Mouse (Mus musculus) heart, embryonic 15.5 days (tissue): ENCODE measurements around the gene Plbd1. TPM values are rescaled to one million over a fixed set of nuclear protein-coding genes. Genes with fewer than 3 reads are reported as not detected.
A peak's percentile ranks its signal among the peaks of the same experiment; 100 is the strongest.

Experiments
- ATAC-seq: fragments of 200-750 bp; cut with Nextera tagmentation; replicated peaks from 2 replicates; pipeline ENCODE4 v1.8.0; 2017; ENCODE audit warnings: low read depth, moderate TSS enrichment; ENCODE audit not compliant: insufficient number of reproducible peaks, insufficient read depth, low FRiP score
- H3K27ac ChIP-seq: fragments of 300-500 bp; sonication (generic); 2 replicates; pipeline ENCODE4 v1.5.1; 2015; ENCODE audit warnings: mild to moderate bottlenecking, inconsistent platforms
- H3K27me3 ChIP-seq: fragments of 300-500 bp; sonication (generic); 2 replicates; pipeline ENCODE4 v1.6.1; 2015; ENCODE audit warnings: inconsistent platforms
- H3K36me3 ChIP-seq: fragments of 300-500 bp; sonication (generic); 2 replicates; pipeline ENCODE4 v1.6.1; 2015; ENCODE audit warnings: mild to moderate bottlenecking, inconsistent platforms
- H3K4me1 ChIP-seq: fragments of 300-500 bp; sonication (generic); replicated peaks from 2 replicates; pipeline ENCODE4 v1.6.1; 2015; ENCODE audit warnings: inconsistent platforms
- H3K4me2 ChIP-seq: fragments of 300-500 bp; sonication (generic); 2 replicates; pipeline ENCODE4 v1.6.1; 2015; ENCODE audit warnings: inconsistent platforms, mild to moderate bottlenecking, moderate library complexity
- H3K4me3 ChIP-seq: fragments of 300-500 bp; sonication (generic); 2 replicates; pipeline ENCODE4 v1.5.1; 2015; ENCODE audit warnings: mild to moderate bottlenecking, inconsistent platforms
- H3K9ac ChIP-seq: fragments of 300-500 bp; sonication (generic); 2 replicates; pipeline ENCODE4 v1.6.1; 2015; ENCODE audit warnings: mild to moderate bottlenecking, inconsistent platforms
- H3K9me3 ChIP-seq: fragments of 300-500 bp; sonication (generic); replicated peaks from 2 replicates; pipeline ENCODE4 v1.6.1; 2016; ENCODE audit warnings: inconsistent platforms
- WGBS: fragments of 180-500 bp; shearing (Covaris S2); methylation state at CpG from one replicate; pipeline ENCODE4 v1.1.7; 2015; ENCODE audit warnings: mixed read lengths; 5-methylcytosine and 5-hydroxymethylcytosine counted together
- polyA plus RNA-seq: library from polyadenylated mRNA; unstranded; fragments of >200 nt; fragmentation: Nextera tagmentation; extraction: Ambion mirVana; gene quantifications from 2 replicates; pipeline ENCODE4 v1.2.1, GENCODE M21; 2015

Gene Plbd1
- polyA plus RNA-seq, 1 experiment from 2014 or later: 4.8 TPM

DNA sequence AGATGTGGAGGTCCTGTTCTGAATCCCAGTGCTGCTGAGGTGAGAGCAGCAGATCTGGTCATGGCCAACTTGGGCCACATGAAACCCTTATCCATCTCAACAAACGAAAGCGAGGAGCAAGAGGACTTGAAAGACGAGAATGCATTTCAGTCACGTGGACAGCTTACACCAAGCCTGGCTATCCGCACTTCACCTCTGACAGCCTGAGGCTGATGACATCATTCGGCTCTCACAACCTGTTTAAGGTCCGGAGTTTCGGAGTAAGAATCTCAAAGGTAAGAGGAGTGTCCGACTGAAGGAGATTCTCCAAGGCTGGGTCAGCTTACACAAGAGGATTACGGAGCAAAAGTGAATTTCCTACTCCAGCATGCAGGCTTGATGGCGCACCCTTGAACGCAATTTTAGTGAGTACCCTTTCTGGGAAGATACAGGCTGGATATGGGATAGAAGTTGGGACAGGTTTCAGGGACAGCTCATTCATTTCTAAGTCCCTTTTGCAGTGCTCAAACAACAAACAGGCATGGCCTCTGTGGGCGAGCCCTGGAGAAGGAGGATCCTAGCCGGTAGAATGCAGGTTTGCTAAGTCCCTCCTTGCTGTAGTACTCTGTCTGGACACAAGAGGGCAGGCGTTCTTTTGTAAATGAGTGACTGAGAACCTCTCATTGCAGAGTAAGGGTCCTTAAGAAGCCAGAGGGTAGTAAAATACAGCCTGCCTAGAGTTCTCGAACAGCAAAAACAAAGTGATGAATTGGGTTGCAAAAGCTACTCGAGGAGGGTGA is 41.2 kb downstream of the Plbd1 start:
- Histone ChIP-seq H3K9ac (no peak overlapping the region), H3K9me3 (no peaks in the 10 kb centered on the region), H3K4me3 (peak overlapping the region; percentile 17), H3K4me1 (no peaks in the 10 kb centered on the region; the same call in 1 of the 2 replicates), H3K27me3 (no peaks in the 10 kb centered on the region), H3K4me2 (peak overlapping the region; percentile 52), H3K27ac (no peak overlapping the region), H3K36me3 (no peaks in the 10 kb centered on the region)
- ATAC-seq: peak; percentile 35; the same call in 1 of the 2 replicates
- 31% methylated on average over 17 of the region's 17 CpGs for WGBS

DNA sequence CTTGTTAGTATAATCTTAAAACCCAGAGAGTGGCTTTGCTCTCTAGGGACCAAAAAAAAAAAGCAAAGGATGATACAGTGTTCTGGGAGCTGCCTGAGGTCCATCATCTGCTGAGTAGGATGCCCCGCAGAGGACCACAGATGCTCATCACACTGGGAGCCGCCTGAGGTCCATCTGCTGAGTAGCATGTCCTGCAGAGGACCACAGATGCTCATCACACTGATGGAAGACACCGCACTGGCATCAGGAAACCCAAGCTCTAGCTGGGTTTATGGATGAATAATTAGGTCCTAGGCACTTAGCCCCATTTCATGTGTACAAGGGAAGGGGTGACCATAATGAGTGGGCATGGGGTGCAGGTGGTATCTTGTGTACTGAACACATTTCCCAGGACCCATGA is 47.6 kb downstream of the Plbd1 start:
- Histone ChIP-seq H3K9ac (no peak overlapping the region), H3K36me3 (peaks cover 25% of the 10 kb centered on the region), H3K4me3 (no peak overlapping the region), H3K27ac (no peak overlapping the region), H3K27me3 (no peaks in the 10 kb centered on the region), H3K4me2 (no peak overlapping the region), H3K4me1 (no peaks in the 10 kb centered on the region), H3K9me3 (no peaks in the 10 kb centered on the region)
- no peak for ATAC-seq
- 92% methylated on average over 3 of the region's 3 CpGs for WGBS

DNA sequence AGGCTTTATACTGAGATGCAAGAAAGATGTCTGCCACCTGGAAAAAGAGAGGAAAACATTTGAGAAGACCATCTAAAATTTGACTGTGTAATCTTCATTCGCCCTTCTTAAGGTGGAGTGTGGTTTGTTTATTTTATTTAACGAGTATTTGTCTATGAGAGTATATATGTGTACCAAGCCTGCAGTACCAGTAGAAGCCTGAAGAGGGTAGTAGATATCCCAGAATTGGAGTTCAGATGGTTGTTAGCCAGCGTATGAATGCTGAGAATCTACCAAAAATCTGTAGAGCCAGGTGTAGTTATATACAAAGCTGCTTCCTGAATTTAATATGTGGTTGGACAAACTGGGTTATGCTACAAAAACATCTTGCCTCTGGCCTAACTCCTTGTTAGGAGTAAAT is 49.4 kb downstream of the Plbd1 start:
- no peaks in the 10 kb centered on the region for H3K27me3 ChIP-seq
- peaks cover 40% of the 10 kb centered on the region for H3K36me3 ChIP-seq
- no peaks in the 10 kb centered on the region for H3K9me3 ChIP-seq
- H3K9ac ChIP-seq: no peak overlapping the region
- WGBS: 94% methylated on average over 3 of the region's 3 CpGs
- H3K4me1 ChIP-seq: no peaks in the 10 kb centered on the region
- H3K4me2 ChIP-seq: no peak overlapping the region
- H3K27ac ChIP-seq: no peak overlapping the region
- no peak for ATAC-seq
- no peak overlapping the region for H3K4me3 ChIP-seq

DNA sequence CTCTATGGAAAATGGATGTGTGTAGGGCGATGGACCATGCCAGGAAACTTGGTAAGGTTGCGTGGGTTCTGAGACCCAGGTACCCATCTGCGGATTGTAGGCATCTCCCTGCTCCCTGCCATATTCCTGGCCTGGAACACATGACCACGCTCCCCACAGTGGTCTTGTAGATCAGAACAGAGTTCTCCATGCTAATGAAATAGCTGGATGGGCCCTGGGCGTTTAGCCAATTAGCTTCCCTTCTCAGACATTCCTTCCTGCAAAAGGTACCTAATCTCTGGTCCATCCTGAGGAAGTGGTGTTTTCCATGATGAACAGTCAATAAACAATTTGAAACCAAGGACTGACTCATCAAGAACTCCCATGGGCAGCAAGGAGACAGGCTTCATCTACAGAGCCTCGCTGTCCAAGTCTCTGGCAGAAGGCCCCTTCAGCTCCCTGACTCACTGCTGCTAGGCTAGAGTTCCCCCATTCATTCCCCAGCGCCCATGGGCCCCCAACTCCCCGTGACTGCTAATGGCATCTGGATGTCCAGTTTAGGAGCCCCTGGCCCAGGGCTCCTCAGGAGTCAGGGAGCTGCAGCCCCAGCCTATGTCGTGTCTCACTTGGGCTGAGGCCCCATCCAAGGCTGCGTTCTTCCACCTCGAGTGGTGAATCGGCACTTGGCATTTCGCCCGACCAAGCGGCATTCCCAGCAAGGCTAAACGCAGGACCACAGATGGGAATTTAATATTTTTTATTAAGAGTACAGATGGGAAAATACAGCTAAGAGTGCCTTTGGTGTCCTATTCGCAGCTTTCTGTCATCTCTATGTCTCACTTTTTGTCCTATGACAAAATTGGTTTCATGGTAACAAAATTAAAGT is 50.1 kb downstream of the Plbd1 start:
- no peak overlapping the region for H3K9ac ChIP-seq
- no peaks in the 10 kb centered on the region for H3K9me3 ChIP-seq
- H3K4me1 ChIP-seq: no peaks in the 10 kb centered on the region
- H3K27me3 ChIP-seq: no peaks in the 10 kb centered on the region
- peaks cover 47% of the 10 kb centered on the region for H3K36me3 ChIP-seq
- no peak overlapping the region for H3K4me3 ChIP-seq
- H3K4me2 ChIP-seq: no peak overlapping the region
- WGBS: 93% methylated on average over 17 of the region's 17 CpGs
- peak; percentile 22; the same call in 1 of the 2 replicates for ATAC-seq
- H3K27ac ChIP-seq: no peak overlapping the region

DNA sequence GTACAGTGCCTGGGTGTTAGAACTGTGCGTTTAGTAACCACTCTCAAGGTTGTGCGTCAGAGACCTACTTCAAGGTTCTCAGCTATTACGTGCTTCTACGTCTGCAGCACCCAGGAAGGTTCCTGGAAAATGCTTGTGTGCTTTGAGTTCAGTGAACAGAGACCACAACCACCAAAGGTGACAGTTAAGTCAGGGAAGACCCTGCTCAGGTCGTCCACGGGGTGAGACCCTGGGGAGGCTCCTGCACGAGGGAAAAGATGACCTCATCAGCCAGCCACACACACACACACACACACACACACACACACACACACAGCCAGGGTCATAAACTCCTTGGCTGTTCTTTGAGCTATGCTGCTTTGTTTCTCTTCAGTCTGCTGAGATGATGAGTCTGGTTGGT is 59.1 kb downstream of the Plbd1 start:
- H3K27me3 ChIP-seq: no peaks in the 10 kb centered on the region
- no peaks in the 10 kb centered on the region for H3K9me3 ChIP-seq
- H3K36me3 ChIP-seq: peaks cover 89% of the 10 kb centered on the region
- no peaks in the 10 kb centered on the region for H3K4me1 ChIP-seq
- ATAC-seq: no peak
- H3K27ac ChIP-seq: no peak overlapping the region
- WGBS: 68% methylated on average over 7 of the region's 7 CpGs
- H3K9ac ChIP-seq: no peak overlapping the region
- no peak overlapping the region for H3K4me3 ChIP-seq
- H3K4me2 ChIP-seq: no peak overlapping the region

DNA sequence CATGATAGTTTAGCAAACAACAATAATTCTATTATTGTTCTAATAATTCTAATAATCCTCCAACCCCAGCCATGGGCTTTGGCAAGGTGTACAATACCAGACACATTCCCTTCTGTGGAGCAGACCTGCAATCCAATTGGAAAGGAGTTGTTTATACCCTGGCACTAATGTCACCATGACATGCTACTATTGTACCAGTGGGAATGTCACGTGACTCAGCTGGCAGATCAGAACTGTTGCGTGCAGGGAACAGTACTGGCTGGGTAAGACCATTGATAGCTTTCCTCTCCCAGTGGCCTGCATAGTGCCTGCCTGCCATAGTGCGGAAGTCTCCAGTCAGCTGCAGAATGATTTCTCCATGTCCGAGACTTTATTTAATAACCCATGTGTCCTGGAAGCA is 67.2 kb downstream of the Plbd1 start:
- H3K4me1 ChIP-seq: no peaks in the 10 kb centered on the region

DNA sequence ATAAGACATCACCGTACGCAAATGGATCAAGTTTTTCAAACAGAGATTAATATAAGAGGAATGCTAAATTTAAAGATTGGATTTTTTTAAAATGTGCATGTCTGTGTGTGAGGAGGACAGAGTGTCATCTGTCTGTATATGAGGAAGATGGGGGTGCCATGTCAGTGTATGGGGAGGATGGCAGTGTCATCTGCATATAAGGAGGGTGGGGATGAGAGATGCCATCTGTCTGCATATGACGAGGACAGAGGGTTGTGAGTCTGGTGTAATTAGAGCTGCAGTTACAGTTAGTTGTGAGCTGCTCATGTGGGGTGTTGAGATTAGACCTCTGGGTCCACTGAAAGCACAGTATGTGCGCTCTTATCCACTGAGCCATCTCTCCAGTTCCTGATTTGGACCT is 71.0 kb downstream of the Plbd1 start:
- no peak for ATAC-seq
- Histone ChIP-seq H3K27ac (no peak overlapping the region), H3K9me3 (no peaks in the 10 kb centered on the region), H3K4me2 (no peak overlapping the region), H3K4me1 (no peaks in the 10 kb centered on the region), H3K4me3 (no peak overlapping the region), H3K36me3 (peaks cover 67% of the 10 kb centered on the region), H3K9ac (no peak overlapping the region), H3K27me3 (no peaks in the 10 kb centered on the region)
- WGBS: 89% methylated on average over 4 of the region's 4 CpGs

More for the DNA sequence above, 67.2 kb downstream of the Plbd1 start:
- Histone ChIP-seq H3K4me3 (no peak overlapping the region), H3K27me3 (no peaks in the 10 kb centered on the region), H3K9me3 (no peaks in the 10 kb centered on the region), H3K27ac (no peak overlapping the region), H3K4me2 (no peak overlapping the region), H3K36me3 (peaks cover 69% of the 10 kb centered on the region), H3K9ac (no peak overlapping the region)
- 92% methylated on average over 4 of the region's 4 CpGs for WGBS
- no peak for ATAC-seq

DNA sequence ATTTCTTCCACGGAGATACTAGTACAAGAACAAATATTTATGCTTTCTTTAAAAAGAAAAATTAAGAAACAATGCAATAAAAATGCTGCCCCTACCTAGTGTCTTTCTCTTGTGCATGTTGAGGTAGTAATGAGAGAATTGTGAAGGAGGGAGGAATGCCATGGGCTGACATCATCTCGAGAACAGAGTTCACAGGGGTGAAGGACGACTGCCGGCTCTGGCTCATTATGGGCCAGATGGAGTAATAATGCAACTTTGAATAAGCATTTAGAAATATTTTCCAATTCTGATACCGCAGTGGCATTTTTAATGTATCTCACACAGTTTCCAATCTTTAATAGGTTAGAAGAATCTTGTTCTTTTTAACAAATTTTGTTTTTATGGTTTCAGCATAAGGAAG is 95.7 kb downstream of the Plbd1 start:
- ATAC-seq: no peak
- peaks cover 78% of the 10 kb centered on the region for H3K36me3 ChIP-seq
- H3K27me3 ChIP-seq: no peaks in the 10 kb centered on the region
- WGBS: 81% methylated on average over 5 of the region's 5 CpGs
- H3K4me3 ChIP-seq: no peak overlapping the region
- peaks cover 3% of the 10 kb centered on the region; the same call in 1 of the 2 replicates for H3K9me3 ChIP-seq
- no peak overlapping the region for H3K4me2 ChIP-seq
- no peak overlapping the region for H3K27ac ChIP-seq
- no peak overlapping the region for H3K9ac ChIP-seq
- no peaks in the 10 kb centered on the region for H3K4me1 ChIP-seq

Other genes with a start within 250 kb of the Plbd1 start
- gene E330021D16Rik, start 246.4 kb downstream of the Plbd1 start, polyA plus RNA-seq: not detected in 2 replicates
- 30.3 and 32.6 TPM in 2 replicates for gene Atf7ip, start 155.8 kb downstream of the Plbd1 start, polyA plus RNA-seq
- 0.04 TPM in 1 of 2 replicates, not detected in the other for gene Gucy2c, start 119.8 kb upstream of the Plbd1 start, polyA plus RNA-seq
- gene Hist4h4, start 142.5 kb upstream of the Plbd1 start, polyA plus RNA-seq: 0.21 and 0.25 TPM in 2 replicates
- 75.6 and 76.8 TPM in 2 replicates for gene H2afj, start 146.3 kb upstream of the Plbd1 start, polyA plus RNA-seq
- gene BC049715, start 165.7 kb upstream of the Plbd1 start, polyA plus RNA-seq: 1.3 and 1.9 TPM in 2 replicates
- 60.4 and 66.9 TPM in 2 replicates for gene Wbp11, start 166.3 kb upstream of the Plbd1 start, polyA plus RNA-seq
- 0.30 TPM in 1 of 2 replicates, not detected in the other for gene Smco3, start 173.5 kb upstream of the Plbd1 start, polyA plus RNA-seq
- 14.4 and 16.5 TPM in 2 replicates for gene Art4, start 195.8 kb upstream of the Plbd1 start, polyA plus RNA-seq
- gene Mgp, start 213.9 kb upstream of the Plbd1 start, polyA plus RNA-seq: 595 and 619 TPM in 2 replicates